Mouse (Mus musculus) limb, embryonic 14.5 days (tissue): ENCODE measurements around the gene Chn1. TPM values are rescaled to one million over a fixed set of nuclear protein-coding genes. Genes with fewer than 3 reads are reported as not detected.

Source experiments
- ATAC-seq: fragments of 200-750 bp; cut with Nextera tagmentation; 2 replicates; pipeline ENCODE4 v1.8.0; 2017; ENCODE audit warnings: low read depth, moderate number of reproducible peaks, moderate TSS enrichment; ENCODE audit not compliant: low FRiP score
- DNase-seq: peaks from one replicate; pipeline ENCODE4 v3.0.0-alpha.2; 2015; ENCODE audit warnings: low spot score
- H3K27ac ChIP-seq: fragments of 300-500 bp; sonication (generic); replicated peaks from 2 replicates; pipeline ENCODE4 v1.5.1; 2014; ENCODE audit warnings: low read depth, mild to moderate bottlenecking, low read length, moderate library complexity, mixed read lengths
- H3K27me3 ChIP-seq: fragments of 300-500 bp; sonication (generic); 2 replicates; pipeline ENCODE4 v1.6.1; 2014; ENCODE audit warnings: low read length, mixed read lengths; ENCODE audit not compliant: control insufficient read depth, insufficient read depth
- H3K36me3 ChIP-seq: fragments of 300-500 bp; sonication (generic); 2 replicates; pipeline ENCODE4 v1.6.1; 2014; ENCODE audit warnings: mild to moderate bottlenecking, low read length, moderate library complexity, mixed read lengths; ENCODE audit not compliant: control insufficient read depth, insufficient read depth
- H3K4me1 ChIP-seq: fragments of 300-500 bp; sonication (generic); 2 replicates; pipeline ENCODE4 v1.6.1; 2014; ENCODE audit warnings: antibody characterized with exemption, low read length, mixed read lengths; ENCODE audit not compliant: control insufficient read depth, insufficient read depth
- H3K4me2 ChIP-seq: fragments of 300-500 bp; sonication (generic); replicated peaks from 2 replicates; pipeline ENCODE4 v1.6.1; 2014; ENCODE audit warnings: low read depth, mild to moderate bottlenecking, low read length, moderate library complexity; ENCODE audit not compliant: severe bottlenecking
- H3K4me3 ChIP-seq: fragments of 300-500 bp; sonication (generic); replicated peaks from 2 replicates; pipeline ENCODE4 v1.5.1; 2014; ENCODE audit warnings: low read length
- H3K9ac ChIP-seq: fragments of 300-500 bp; sonication (generic); 2 replicates; pipeline ENCODE4 v1.6.1; 2014; ENCODE audit warnings: mild to moderate bottlenecking, low read depth, low read length, moderate library complexity; ENCODE audit not compliant: severe bottlenecking
- H3K9me3 ChIP-seq: fragments of 300-500 bp; sonication (generic); 2 replicates; pipeline ENCODE4 v1.6.1; 2016; ENCODE audit warnings: low read length; ENCODE audit not compliant: control insufficient read depth
- POLR2A ChIP-seq: fragments of 200-500 bp; IDR thresholded peaks from 2 replicates; pipeline ENCODE4 v1.8.0; 2012; ENCODE audit warnings: inconsistent platforms, mild to moderate bottlenecking, moderate library complexity, borderline replicate concordance; ENCODE audit not compliant: insufficient read depth, insufficient read length; ENCODE audit errors: extremely low read depth
- WGBS: fragments of 180-500 bp; shearing (Covaris S2); extraction: QIAGEN DNeasy Blood & Tissue Kit; methylation state at CpG from one replicate; pipeline ENCODE4 v1.1.7; 2014; 5-methylcytosine and 5-hydroxymethylcytosine counted together
- polyA plus RNA-seq, 2 experiments: library from polyadenylated mRNA; depleted of rRNA in 1 of 2; stranded (reverse) in 1 of 2; unstranded in 1 of 2; fragments of >200 nt; fragmentation: Nextera tagmentation in 1 of 2; extraction: Ambion mirVana in 1 of 2; gene quantifications; 2 replicates each; pipeline versions ENCODE4 v1.2.1 to v1.2.3; 2012 to 2014

Gene Chn1
- polyA plus RNA-seq, 2 experiments = 29.3 to 47.8 TPM

DNA sequence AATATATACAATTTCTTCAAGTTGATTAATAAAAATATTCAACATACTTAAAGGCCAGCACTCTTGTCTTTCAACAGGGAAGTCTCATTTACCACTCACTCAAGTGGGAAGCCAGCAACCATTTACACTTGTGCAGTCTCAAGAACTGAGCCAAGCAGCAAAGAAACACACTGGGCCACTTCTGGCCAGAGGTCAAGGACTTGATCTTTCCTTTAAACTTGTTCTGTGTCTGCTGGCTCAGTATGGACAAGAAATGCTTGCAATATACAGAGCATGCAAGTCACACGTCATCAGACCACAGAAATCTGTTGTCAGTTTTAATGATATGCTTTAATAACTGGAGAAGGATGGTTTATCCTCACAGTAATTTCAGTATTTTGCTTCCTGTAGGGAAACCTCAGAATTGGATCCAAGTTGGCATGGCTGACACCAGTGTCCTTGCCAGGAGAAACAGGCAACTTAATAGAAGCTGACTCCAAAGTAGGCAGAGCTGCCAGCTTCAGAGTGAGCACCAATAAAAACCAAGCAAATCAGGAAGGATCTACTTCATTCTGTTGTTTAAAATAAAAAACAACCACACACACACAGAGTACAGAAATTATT is 94.6 kb downstream of the Chn1 start:
- Histone ChIP-seq H3K9me3 (no peaks in the 10 kb centered on the region), H3K4me2 (no peak overlapping the region), H3K36me3 (no peaks in the 10 kb centered on the region), H3K27ac (no peak overlapping the region), H3K9ac (no peak overlapping the region), H3K27me3 (no peaks in the 10 kb centered on the region), H3K4me3 (no peak overlapping the region), H3K4me1 (no peaks in the 10 kb centered on the region)
- ATAC-seq (no peak), DNase-seq (no peak)
- WGBS = 84% methylated on average over 1 of the region's 1 CpGs
- TF ChIP-seq POLR2A = no peak

DNA sequence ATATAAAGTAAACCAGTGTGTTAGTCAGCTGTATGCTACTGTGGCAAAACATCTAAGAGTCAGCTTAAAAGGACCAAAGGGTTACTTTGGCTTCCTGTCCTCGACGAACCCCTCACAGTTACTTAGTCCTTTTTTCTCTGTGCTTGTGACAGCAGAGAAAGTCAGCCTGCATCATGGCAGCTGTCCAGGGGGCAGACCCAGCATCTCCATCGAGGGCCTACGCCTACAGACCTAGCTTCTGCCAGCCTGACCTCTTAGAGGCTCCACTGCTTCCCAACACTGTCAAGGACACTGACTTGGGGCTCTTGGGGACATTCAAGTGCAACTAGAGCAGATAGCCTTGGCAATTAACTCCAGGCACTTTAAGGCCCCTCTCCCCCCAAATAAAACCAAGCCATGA is 106.5 kb downstream of the Chn1 start:
- ATAC-seq (no peak), DNase-seq (no peak)
- Histone ChIP-seq H3K4me1 (no peaks in the 10 kb centered on the region), H3K27ac (no peak overlapping the region), H3K9me3 (no peaks in the 10 kb centered on the region), H3K4me2 (no peak overlapping the region), H3K9ac (no peak overlapping the region), H3K27me3 (no peaks in the 10 kb centered on the region), H3K36me3 (no peaks in the 10 kb centered on the region), H3K4me3 (no peak overlapping the region)
- 74% methylated on average over 4 of the region's 4 CpGs for WGBS
- TF ChIP-seq POLR2A = no peak

DNA sequence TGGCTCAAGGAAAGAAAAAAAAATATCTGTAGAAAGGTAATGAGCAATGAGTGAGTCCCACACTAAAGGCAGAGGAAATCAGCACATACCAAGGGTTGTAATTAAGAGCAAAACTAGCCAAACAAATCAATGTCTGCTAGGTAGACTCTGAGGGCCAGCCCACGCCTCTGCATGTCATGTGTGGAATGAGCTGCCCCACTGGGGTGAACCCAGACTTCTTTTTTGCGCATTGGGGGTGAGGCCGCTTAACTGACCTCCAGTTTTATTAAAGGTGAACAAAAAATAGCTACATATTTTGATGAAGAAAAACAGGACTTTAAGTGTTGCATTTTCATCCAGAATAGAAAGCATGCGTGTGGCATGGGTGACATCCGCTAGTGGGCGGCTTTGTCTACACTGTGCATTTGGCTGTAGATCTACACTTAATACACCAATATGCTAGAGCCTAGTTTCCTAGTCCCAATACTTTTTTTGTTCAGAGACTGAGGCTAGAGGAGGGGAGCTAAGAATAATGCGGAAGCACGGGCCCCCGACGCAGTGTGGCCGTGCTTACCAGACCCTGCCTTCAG is 114.5 kb downstream of the Chn1 start:
- DNase-seq (no peak), ATAC-seq (0 out of 2 replicates have a peak, but pooled peaks have one; percentile 20)
- H3K27me3 ChIP-seq = no peaks in the 10 kb centered on the region
- no peaks in the 10 kb centered on the region for H3K36me3 ChIP-seq
- WGBS = 91% methylated on average over 11 of the region's 11 CpGs
- H3K4me2 ChIP-seq = peak overlapping the region; percentile 19; the same call in 1 of the 2 replicates
- H3K9ac ChIP-seq = no peak overlapping the region
- no peaks in the 10 kb centered on the region for H3K4me1 ChIP-seq
- no peak for TF ChIP-seq POLR2A
- H3K9me3 ChIP-seq = no peaks in the 10 kb centered on the region
- no peak overlapping the region for H3K27ac ChIP-seq
- H3K4me3 ChIP-seq = no peak overlapping the region

DNA sequence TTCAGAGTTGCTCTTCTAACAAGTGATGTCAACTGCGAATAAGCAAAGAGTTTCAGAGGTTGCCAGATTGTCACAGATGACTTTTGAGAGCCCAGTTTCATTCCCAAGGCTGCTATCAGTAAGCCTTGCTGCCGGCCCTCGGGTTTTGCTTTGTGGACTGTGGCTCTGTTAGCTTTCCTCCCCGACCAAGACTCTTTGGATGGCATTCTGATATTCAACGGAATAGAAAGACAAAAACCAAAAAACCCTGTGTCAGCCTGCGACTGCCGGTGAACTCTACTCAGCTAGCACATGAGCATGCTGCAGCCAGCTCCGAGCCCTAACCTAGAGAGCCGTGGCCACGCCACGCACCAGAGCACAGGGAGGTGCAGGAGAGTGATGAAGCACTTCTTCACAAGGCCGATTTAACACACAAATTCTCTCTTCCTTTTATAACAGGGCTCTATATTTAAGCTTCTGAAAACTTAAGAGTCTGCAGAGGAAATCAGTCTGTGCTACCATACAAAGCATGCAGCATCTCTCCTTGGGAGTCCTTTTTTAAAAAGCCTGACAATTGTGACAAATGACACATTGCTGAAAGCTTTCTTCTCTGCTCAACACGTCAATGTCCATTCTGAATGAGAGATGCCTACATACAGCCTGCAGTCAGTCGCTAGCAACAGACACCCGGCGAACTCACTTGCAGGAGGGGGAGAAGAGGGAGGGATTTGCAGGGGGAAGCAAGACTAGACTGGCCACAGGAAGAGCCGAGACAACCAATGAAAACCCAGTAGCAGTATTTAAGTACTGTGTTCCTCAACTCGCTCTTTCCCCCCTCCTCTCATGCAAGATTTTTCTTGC is 115.2 kb downstream of the Chn1 start:
- Histone ChIP-seq H3K4me3 (no peak overlapping the region), H3K4me2 (peak overlapping the region; percentile 19; the same call in 1 of the 2 replicates), H3K27ac (no peak overlapping the region), H3K9me3 (no peaks in the 10 kb centered on the region), H3K4me1 (no peaks in the 10 kb centered on the region), H3K9ac (no peak overlapping the region), H3K27me3 (no peaks in the 10 kb centered on the region), H3K36me3 (no peaks in the 10 kb centered on the region)
- ATAC-seq (peak; percentile 82), DNase-seq (peak; percentile 75)
- no peak for TF ChIP-seq POLR2A
- WGBS = 49% methylated on average over 18 of the region's 18 CpGs

DNA sequence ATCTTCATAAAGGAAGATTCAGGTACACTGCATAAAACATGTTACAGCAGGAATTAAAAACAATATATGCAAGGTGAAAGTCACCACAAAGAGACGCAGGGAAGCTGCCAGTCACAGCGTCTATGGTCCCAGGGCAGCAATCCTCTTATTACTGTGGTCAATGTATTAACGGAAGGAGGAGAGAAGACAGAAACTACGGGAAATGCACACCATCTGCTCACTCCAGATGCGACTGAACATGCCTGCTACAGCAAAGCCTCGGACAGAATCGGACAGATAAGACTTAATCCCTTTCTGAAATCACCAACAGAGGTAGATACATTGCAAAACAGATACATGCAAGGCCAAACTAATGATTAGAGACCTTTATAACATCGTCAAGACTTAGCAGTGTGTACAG is 116.1 kb downstream of the Chn1 start:
- no peaks in the 10 kb centered on the region for H3K9me3 ChIP-seq
- no peak overlapping the region for H3K4me3 ChIP-seq
- H3K4me1 ChIP-seq = no peaks in the 10 kb centered on the region
- no peak overlapping the region for H3K4me2 ChIP-seq
- DNase-seq (no peak), ATAC-seq (no peak)
- H3K27ac ChIP-seq = no peak overlapping the region
- WGBS = 70% methylated on average over 8 of the region's 8 CpGs
- H3K27me3 ChIP-seq = no peaks in the 10 kb centered on the region
- H3K36me3 ChIP-seq = no peaks in the 10 kb centered on the region
- no peak for TF ChIP-seq POLR2A
- H3K9ac ChIP-seq = no peak overlapping the region
